10 mouse cellular contexts compared by ENCODE assay signal in genomic region chr4:106093252-106093651, GRCm38 (mm10).
DNase-seq lines count a peak whose midpoint lies in the region; ATAC-seq lines count a peak whose summit lies in the region.
"Had no signal": no experiment of that assay in that cellular context is flagged by ENCODE, and none has a peak within 500 bp of the region (broad histone marks: within the 10 kb centered on the region; RNA-seq: fewer than 3 reads in every experiment).

No protein-coding gene starts in this region.

- H3K9ac ChIP-seq in kidney, embryonic 15.5 days: no peak overlapping the region
- no peak overlapping the region for H3K9ac ChIP-seq in limb, embryonic 12.5 days (replicated peaks)
- H3K9ac ChIP-seq in neural tube, embryonic 15.5 days (replicated peaks): no peak overlapping the region
- H3K9ac ChIP-seq: embryonic facial prominence, embryonic 12.5 days had no signal

- no peaks in the 10 kb centered on the region for H3K36me3 ChIP-seq in kidney, embryonic 15.5 days
- no peaks in the 10 kb centered on the region for H3K36me3 ChIP-seq in limb, embryonic 12.5 days
- no peaks in the 10 kb centered on the region for H3K36me3 ChIP-seq in neural tube, embryonic 15.5 days
- H3K36me3 ChIP-seq: embryonic facial prominence, embryonic 12.5 days had no signal

- peak; percentile 49 for DNase-seq in adrenal gland, adult 2 months
- DNase-seq in adrenal gland, postnatal 4 days (ENCODE audit: low spot score in 2 of 2): no peak
- peak; percentile 18 for DNase-seq in kidney, postnatal 14 days
- peak; percentile 63 for DNase-seq in ZHBTc4 (ENCODE audit: low read depth, low spot score)
- DNase-seq in natural killer cell, adult 2 months (ENCODE audit: low spot score in 2 of 2): no peak
- DNase-seq: right cerebral cortex, postnatal 4 days had no signal

- 85% methylated on average over 2 of the region's 2 CpGs for WGBS in kidney, embryonic 15.5 days
- WGBS in limb, embryonic 12.5 days: 72% methylated on average over 2 of the region's 2 CpGs
- 78% methylated on average over 2 of the region's 2 CpGs for WGBS in neural tube, embryonic 15.5 days

- peaks cover 38% of the 10 kb centered on the region for H3K4me1 ChIP-seq in kidney, embryonic 15.5 days
- peaks cover 43% of the 10 kb centered on the region for H3K4me1 ChIP-seq in limb, embryonic 12.5 days (replicated peaks)
- H3K4me1 ChIP-seq in neural tube, embryonic 15.5 days: no peaks in the 10 kb centered on the region

- H3K9me3 ChIP-seq in kidney, embryonic 15.5 days (replicated peaks): no peaks in the 10 kb centered on the region
- no peaks in the 10 kb centered on the region for H3K9me3 ChIP-seq in limb, embryonic 12.5 days
- H3K9me3 ChIP-seq in neural tube, embryonic 15.5 days (replicated peaks): no peaks in the 10 kb centered on the region
- H3K9me3 ChIP-seq: embryonic facial prominence, embryonic 12.5 days had no signal

- H3K27me3 ChIP-seq in kidney, embryonic 15.5 days: no peaks in the 10 kb centered on the region
- H3K27me3 ChIP-seq in limb, embryonic 12.5 days: no peaks in the 10 kb centered on the region
- no peaks in the 10 kb centered on the region for H3K27me3 ChIP-seq in neural tube, embryonic 15.5 days (replicated peaks)
- H3K27me3 ChIP-seq: embryonic facial prominence, embryonic 12.5 days had no signal

- H3K4me2 ChIP-seq in kidney, embryonic 15.5 days: no peak overlapping the region
- H3K4me2 ChIP-seq in limb, embryonic 12.5 days: no peak overlapping the region
- H3K4me2 ChIP-seq in neural tube, embryonic 15.5 days: no peak overlapping the region
- H3K4me2 ChIP-seq: embryonic facial prominence, embryonic 12.5 days had no signal

- H3K27ac ChIP-seq in kidney, embryonic 15.5 days: no peak overlapping the region; the same call in 1 of the 2 replicates
- H3K27ac ChIP-seq in limb, embryonic 12.5 days: peak overlapping the region; percentile 87; the same call in 1 of the 2 replicates
- H3K27ac ChIP-seq in neural tube, embryonic 15.5 days (replicated peaks): no peak overlapping the region

- ATAC-seq in kidney, embryonic 15.5 days (replicated peaks; ENCODE audit: low FRiP score): no peak
- ATAC-seq in limb, embryonic 12.5 days (ENCODE audit: insufficient number of reproducible peaks, insufficient read depth, low FRiP score, low TSS enrichment, low read depth): no peak
- ATAC-seq in neural tube, embryonic 15.5 days (ENCODE audit: low FRiP score): no peak

- H3K4me3 ChIP-seq in kidney, embryonic 15.5 days (replicated peaks): no peak overlapping the region
- no peak overlapping the region for H3K4me3 ChIP-seq in limb, embryonic 12.5 days (replicated peaks)
- no peak overlapping the region for H3K4me3 ChIP-seq in neural tube, embryonic 15.5 days (replicated peaks)
- H3K4me3 ChIP-seq: embryonic facial prominence, embryonic 12.5 days had no signal

Comparison
In these comparisons a context has a peak if more than half of its experiments do, and no peak if none do; other contexts are left out.
1. DNase-seq: peak in adrenal gland, adult 2 months (single experiment), kidney, postnatal 14 days (single experiment) and ZHBTc4 (single experiment); none in adrenal gland, postnatal 4 days (0 of 2) and natural killer cell, adult 2 months (0 of 2).